Mouse (Mus musculus): ENCODE data around the gene M1ap.

GRCm38 (mm10) chr6:83024421-83024820 is 77.7 kb downstream of the M1ap start:
- no peak for TF ChIP-seq CTCF (IDR thresholded peaks at IDR 0.05; ENCODE audit: control insufficient read depth, insufficient read depth, low read length)
- no peak for TF ChIP-seq POLR2A (IDR thresholded peaks at IDR 0.05; ENCODE audit: borderline replicate concordance, control insufficient read depth, low read depth, low read length)

All from bone marrow, adult 2 months (tissue).